ENCODE assay signal across 8 mouse cellular contexts in genomic region chr14:105894971-105895873, GRCm38 (mm10). TPM values are rescaled to one million over a fixed set of nuclear protein-coding genes. Genes with fewer than 3 reads are reported as not detected.
A peak's percentile ranks its signal among the peaks of the same experiment; 100 is the strongest.
DNase-seq lines count a peak whose midpoint lies in the region; ATAC-seq lines count a peak whose summit lies in the region.

No protein-coding gene starts in this region.

- peak; percentile 51 for DNase-seq in adrenal gland, adult 8-10 months
- DNase-seq in cerebellum, postnatal 4 days (ENCODE audit: low spot score in 2 of 2): peak; percentile 43 to 49
- DNase-seq in gastrocnemius, adult 8-10 months (ENCODE audit: low spot score in 2 of 2): peak; percentile 16 to 23
- peak; percentile 29 for DNase-seq in induced T-regulatory cell, adult 2 months (ENCODE audit: low read depth)
- DNase-seq in left cerebral cortex, postnatal 14 days (ENCODE audit: low spot score in 2 of 2): peak; percentile 31 to 53
- DNase-seq in skeletal muscle tissue, adult 2 months (ENCODE audit: low read depth, low spot score): peak; percentile 35
- no peak for DNase-seq in T-cell, adult 2 months (ENCODE audit: low spot score)

- intact Hi-C loops in left cerebral cortex, postnatal 14 days (cut with DNase I): loop anchor here (5.0 to 10.0 kb wide), 5 partner anchors 413 to 610 kb away; no protein-coding TSS in a partner anchor

- ATAC-seq in megakaryocyte-erythroid progenitor cell, adult 5-6 weeks (replicated peaks; ENCODE audit: low FRiP score, low TSS enrichment, poor library complexity, severe bottlenecking): peak; percentile 37

RNA-seq across cellular contexts. Expression of gene Spry2, which starts 1.4 kb away (rescaled TPM):
- total RNA-seq in adrenal gland, adult 8-10 months (2022): 10 to 100 TPM; 24.5 to 35.3 (median 33.9) TPM
- total RNA-seq in gastrocnemius, adult 8-10 months (2022): 10 to 100 TPM; 15.7 to 20.8 (median 18.7) TPM
- 10 to 100 TPM; 76.6 to 90.0 TPM for total RNA-seq in left cerebral cortex, postnatal 14 days (2021)
- 4.5 and 5.1 TPM in 2 replicates for total RNA-seq in megakaryocyte-erythroid progenitor cell, adult 5-6 weeks (2014; fragmentation: Nextera tagmentation)
- total RNA-seq in megakaryocyte-erythroid progenitor cell, adult 5-6 weeks (2017): 4.7 and 7.1 TPM in 2 replicates
